Mouse (Mus musculus) spleen, postnatal 14 days (tissue): Measurements from ENCODE around the gene Prune2.
"Not testable (repeated sequence)": the region's sequence is repeated elsewhere in the genome, so short reads cannot be mapped to it uniquely, and the experiment has no call there.

ENCODE experiments used
- DNase-seq, 2 experiments: peaks; one replicate each; pipeline ENCODE4 v3.0.0; 2021 to 2022; ENCODE audit warnings: low spot score in 2 of 2

Gene Prune2

DNA sequence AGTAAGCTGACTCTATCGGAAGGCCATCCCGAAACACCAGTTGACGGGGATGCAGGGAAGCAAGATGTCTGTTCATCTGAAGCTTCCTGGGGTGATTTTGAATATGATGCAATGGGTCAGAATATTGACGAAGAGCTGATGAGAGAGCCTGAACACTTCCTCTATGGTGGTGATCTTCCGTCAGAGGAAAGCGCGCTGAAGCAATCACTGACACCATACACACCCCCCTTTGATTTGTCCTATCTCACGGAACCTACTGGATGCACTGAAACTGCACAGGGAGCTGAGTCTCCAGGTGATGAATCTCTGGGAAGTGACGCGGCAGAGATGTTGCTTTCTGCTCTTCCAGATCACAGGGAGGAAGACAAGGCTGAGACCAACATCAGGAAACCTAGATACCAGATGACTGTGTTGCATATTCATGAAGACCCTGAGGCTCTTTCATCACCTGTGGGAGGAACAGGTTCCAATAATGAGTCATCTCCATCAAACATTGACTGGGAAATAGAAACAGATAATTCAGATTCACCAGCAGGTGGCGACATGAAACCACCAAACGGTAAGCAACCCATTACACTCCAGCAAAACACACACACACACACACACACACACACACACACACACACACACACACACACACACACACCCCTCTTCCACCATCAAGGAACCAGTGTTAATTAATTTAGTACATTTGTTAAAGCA lies 168.3 kb downstream of the Prune2 start:
- DNase-seq, result peak in 1 of 2 experiments; percentile 41

DNA sequence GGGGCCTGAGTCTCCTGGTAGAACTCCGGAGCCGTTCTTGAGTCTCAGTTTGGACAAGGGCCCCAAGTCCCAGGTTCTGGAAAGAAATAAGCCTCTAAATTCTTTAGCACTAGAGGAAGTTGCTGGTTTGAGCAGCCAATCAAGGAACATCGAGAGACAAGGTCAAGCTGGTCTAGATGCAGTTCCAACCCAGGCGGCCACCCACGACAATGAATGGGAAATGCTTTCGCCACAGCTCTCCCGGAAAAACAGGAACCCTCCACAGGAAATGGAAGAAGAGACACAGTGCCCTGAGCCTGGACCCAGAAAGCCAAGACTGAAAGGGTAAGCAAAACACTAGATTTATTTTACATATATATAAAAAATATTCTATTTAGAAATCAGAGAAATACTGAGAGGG lies 169.5 kb downstream of the Prune2 start:
- no peak for DNase-seq

GRCm38 (mm10) chr19:17130544-17130943 lies 174.6 kb downstream of the Prune2 start:
- no peak for DNase-seq

DNA sequence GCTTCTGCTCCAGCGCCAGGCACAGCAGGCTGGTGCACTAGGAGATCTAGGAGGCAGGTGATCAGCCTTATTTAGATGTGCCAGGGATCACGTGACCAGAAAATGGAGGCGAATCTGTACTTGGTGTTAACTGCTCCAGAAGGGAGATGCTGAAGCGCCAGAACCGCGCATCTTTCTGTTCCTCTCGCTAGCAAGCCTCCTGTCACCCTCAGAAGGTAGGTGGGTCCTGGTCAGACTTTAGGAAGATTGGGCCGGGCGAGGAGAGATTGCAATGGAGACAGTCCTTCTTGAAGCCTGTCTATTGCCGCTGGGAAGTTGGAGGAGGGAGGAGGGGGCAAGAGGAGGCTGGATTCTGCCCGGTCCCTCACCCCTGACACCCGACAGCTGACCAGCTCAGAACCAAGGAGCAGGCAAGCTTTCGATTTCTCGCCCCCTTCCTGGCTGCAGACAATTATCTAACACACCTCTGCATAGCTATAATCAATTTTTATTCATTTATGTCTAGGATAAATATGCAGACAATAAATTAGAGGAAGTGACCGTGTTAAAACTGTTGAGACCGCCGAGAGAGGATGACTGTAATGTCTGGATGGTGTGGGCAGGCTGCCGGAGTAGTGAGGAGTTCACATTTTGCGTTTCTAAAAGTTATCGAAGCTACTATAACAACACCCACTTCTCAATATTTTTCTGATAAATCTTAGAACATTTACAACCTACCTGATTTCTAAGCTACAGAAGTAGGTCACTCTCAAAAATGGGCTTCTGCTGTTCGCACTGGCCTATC lies 181.0 kb downstream of the Prune2 start:
- no peak for DNase-seq

DNA sequence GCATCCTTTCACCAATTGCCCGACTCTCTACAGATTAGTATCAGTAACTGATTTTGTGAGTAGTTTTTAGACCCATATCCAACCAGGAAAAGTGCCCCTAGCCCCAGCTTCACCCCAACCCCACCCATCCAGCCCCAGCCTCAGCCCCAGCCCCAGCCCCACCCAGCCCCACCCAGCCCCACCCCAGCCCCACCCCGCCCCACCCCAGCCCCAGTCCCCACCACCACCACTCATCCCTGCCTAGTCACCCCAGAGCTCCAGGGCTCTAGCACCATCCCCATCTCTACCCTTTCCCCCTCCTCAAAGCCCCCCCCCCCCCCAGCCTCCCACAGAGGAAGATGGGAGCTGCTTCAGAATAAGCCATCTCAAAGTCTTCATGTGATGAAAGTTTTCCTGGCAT lies 181.7 kb downstream of the Prune2 start:
- DNase-seq, result no peak

GRCm38 (mm10) chr19:17138144-17138915 lies 182.4 kb downstream of the Prune2 start:
- no peak for DNase-seq

DNA sequence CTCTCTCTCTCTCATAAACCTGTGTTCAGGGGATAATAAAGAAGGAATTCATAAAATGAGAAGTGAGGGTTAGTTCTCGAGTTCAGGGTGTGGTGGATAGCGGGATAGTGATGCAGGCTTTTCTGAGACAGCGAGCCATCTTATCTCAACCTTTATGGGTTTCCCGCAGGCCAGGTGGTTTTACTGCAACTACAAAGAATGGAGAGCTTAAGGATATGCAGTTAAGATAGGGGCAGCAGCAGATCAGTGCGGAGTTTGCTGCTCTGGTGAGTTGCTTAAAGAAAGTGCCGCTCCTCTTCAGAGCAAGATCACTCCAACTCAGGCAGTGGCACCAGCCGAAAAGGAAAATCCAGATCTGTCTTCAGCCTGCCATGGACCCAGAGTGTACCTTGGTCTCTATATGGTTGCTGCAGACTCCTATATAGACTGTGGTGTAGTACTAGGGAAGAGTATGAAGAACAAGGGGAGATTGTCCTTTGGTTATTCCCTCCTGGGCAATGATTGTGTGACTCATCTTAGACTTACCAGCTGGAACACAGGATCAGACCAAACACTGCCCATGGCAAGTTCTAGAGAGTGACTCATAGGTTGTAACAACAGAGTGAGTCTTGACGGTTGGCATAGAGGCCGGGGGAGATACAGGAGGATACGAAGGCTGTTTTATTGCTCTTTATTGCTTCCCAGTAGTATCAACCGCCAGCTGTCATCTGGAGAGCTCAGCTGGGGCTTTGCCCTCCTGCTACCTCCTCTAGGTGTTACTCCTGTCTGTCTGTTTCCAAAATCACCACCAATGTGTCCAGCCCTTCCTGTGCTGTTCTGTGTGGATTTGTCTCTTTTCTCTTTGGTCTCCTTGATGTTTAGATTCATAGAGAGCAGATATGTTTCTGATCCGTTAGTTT lies 184.3 kb downstream of the Prune2 start:
- DNase-seq, result no peak

- DNase-seq, result no peak
These were observed 187.3 kb downstream of the Prune2 start for GRCm38 (mm10) chr19:17143245-17143644.

- no peak for DNase-seq
These were observed 188.3 kb downstream of the Prune2 start for GRCm38 (mm10) chr19:17144205-17144604.

DNA sequence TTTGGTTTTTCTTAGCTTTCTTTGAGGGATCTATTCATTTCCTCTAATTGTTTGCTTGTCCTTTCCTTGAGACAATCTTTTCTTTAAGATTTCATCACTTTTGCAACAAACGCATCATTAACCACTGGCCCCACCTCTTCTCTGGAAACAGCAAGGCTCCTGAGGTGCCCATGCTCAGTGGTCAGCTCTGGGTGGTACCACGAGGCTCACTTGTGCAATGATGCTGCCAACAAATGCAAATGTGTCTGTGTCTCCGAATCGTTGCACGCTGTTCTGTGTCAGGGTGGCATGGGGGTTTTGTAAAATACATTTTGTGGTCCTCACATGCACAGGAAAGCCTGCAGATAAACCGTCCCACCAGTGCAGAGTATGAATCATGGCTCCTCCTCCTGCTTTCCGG lies 194.1 kb downstream of the Prune2 start:
- no peak for DNase-seq

- no peak for DNase-seq
These were observed 195.9 kb downstream of the Prune2 start for GRCm38 (mm10) chr19:17151781-17152180.

DNA sequence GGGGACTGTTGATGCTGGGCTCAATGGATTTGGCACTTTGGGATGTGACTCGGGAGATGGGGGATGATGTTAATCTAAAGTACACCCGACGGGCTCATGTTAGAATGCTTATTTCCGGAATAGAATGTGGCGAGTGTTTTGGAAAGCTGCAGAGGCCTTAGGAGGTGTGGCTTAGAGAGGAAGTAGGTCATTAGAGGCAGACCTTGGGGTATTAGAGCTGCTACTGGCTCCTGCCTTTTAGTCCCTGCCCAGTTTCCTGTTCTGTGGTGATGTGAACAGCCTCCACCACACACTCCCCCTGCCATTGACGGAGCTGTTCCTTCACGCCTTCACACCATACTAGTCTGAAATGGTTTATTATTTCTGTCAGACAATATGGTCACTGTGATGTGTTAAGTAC lies 196.5 kb downstream of the Prune2 start:
- no peak for DNase-seq

- no peak for DNase-seq
These were observed 198.2 kb downstream of the Prune2 start for GRCm38 (mm10) chr19:17153911-17154639.

DNA sequence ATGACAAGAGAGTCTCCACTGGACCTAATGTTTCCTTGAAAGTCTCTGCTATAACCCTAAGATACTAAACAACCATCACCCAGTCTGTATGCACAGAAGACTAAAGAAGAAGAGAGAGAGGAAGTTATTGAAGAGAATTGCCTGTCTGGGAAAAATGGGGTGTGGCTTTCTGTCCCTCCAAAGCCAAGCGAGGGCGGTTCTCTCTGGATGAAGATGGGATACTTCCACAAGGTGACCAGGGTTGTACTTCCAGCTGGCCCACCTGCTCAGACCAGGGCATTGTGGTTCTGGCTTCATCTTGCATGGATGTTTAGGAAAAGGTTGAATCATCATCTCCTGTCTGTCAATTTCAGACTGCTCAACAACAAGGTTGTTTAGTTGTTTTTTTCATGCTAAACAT lies 199.3 kb downstream of the Prune2 start:
- no peak for DNase-seq

- DNase-seq, result no peak
These were observed 203.8 kb downstream of the Prune2 start for GRCm38 (mm10) chr19:17159676-17160075.

DNA sequence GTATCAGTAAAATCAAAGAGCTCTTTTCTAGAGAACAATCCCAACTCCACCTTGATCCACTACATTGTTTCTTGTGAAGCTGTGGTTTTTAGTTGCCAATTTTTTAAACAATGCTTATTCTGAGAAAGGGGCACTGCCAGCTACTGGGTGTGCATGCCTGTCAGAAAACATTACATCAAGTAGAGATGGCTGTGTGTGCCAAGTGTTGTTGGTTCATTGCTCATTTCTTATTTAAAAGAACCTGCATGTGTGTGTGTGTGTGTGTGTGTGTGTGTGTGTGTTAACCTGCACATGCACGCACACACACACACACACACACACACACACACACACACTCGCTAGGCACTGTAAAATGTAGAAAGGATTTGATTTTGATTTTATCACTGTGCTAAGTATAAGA lies 204.3 kb downstream of the Prune2 start:
- DNase-seq, result no peak

- DNase-seq, result peak in 1 of 2 experiments; percentile 34
These were observed 207.6 kb downstream of the Prune2 start for GRCm38 (mm10) chr19:17163511-17163953.

- peak in 1 of 2 experiments; percentile 1 for DNase-seq
These were observed 210.4 kb downstream of the Prune2 start for GRCm38 (mm10) chr19:17166288-17166687.

GRCm38 (mm10) chr19:17168186-17168585 lies 212.3 kb downstream of the Prune2 start:
- DNase-seq, result no peak

DNA sequence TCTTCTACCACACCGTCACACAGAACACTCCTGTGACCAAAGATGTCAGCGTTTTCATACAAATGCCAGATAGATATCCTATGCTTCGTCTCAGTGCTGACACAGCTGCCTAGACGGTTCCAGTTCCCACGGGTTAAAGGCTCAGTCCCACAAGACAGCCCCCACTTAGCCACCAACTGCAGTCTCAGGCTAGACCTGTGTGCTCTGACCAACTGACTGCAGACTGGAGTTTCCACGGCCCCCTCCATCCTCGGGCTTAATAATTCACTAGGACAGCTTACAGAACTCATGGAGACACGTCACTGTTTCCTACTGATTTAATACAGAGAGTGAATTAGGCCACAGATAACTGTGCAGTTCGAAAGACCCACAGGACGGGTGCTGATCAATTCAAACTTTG lies 213.8 kb downstream of the Prune2 start:
- no peak for DNase-seq

- DNase-seq, result not testable (repeated sequence)
These were observed 218.6 kb downstream of the Prune2 start for GRCm38 (mm10) chr19:17174501-17174900.
